Mouse (Mus musculus) heart, adult 2 months (tissue): ENCODE measurements around the gene Pak4.

Source experiments
- CTCF ChIP-seq: fragments of 200-600 bp; IDR thresholded peaks from 2 replicates; pipeline ENCODE4 v1.8.1; 2022; ENCODE audit warnings: antibody characterized with exemption, mild to moderate bottlenecking, moderate library complexity
- POLR2A ChIP-seq: fragments of 200-500 bp; IDR thresholded peaks from 2 replicates; pipeline ENCODE4 v1.6.1; 2011; ENCODE audit warnings: mild to moderate bottlenecking, low read depth, low read length, control low read depth; ENCODE audit not compliant: insufficient read depth

GRCm38 (mm10) chr7:28587644-28588043 lies 10.3 kb downstream of the Pak4 start:
- TF ChIP-seq CTCF (no peak), POLR2A (no peak)
